Mouse (Mus musculus) spleen, adult 2 months (tissue): ENCODE data around the gene Crocc.

Source experiments
- CTCF ChIP-seq: fragments of 200-500 bp; IDR thresholded peaks from 2 replicates; pipeline ENCODE4 v1.5.1; 2011; ENCODE audit warnings: mild to moderate bottlenecking, inconsistent platforms; ENCODE audit not compliant: insufficient read depth, insufficient read length, insufficient replicate concordance; ENCODE audit errors: extremely low read depth
- POLR2A ChIP-seq: fragments of 200-500 bp; IDR thresholded peaks from 2 replicates; pipeline ENCODE4 v1.6.1; 2011; ENCODE audit warnings: low read depth, low read length, inconsistent platforms

- TF ChIP-seq POLR2A (no peak), CTCF (no peak)
These were observed 29.7 kb downstream of the Crocc start for GRCm38 (mm10) chr4:141030541-141031206.
